Mouse (Mus musculus) cerebellum, adult 2 months (tissue): ENCODE data around the gene Slc2a2. TPM values are rescaled to one million over a fixed set of nuclear protein-coding genes. Genes with fewer than 3 reads are reported as not detected.
A peak's percentile ranks its signal among the peaks of the same experiment; 100 is the strongest.

ENCODE experiments used
- DNase-seq, 2 experiments: peaks; one replicate each; pipeline ENCODE4 v3.0.0; 2021
- H3K27ac ChIP-seq: fragments of 200-500 bp; 2 replicates; pipeline ENCODE4 v1.5.1; 2012; ENCODE audit warnings: low read length, control low read depth, inconsistent platforms; ENCODE audit not compliant: insufficient read depth
- H3K27me3 ChIP-seq: fragments of 200-500 bp; 2 replicates; pipeline ENCODE4 v1.6.1; 2012; ENCODE audit warnings: inconsistent platforms, mild to moderate bottlenecking, low read length, moderate library complexity; ENCODE audit not compliant: control insufficient read depth, insufficient read depth
- H3K4me1 ChIP-seq: fragments of 200-500 bp; 2 replicates; pipeline ENCODE4 v1.6.1; 2011; ENCODE audit warnings: low read length; ENCODE audit not compliant: control insufficient read depth, insufficient read depth
- H3K4me3 ChIP-seq: fragments of 200-500 bp; replicated peaks from 2 replicates; pipeline ENCODE3; 2011; ENCODE audit warnings: mild to moderate bottlenecking, low read depth, low read length, control low read depth; ENCODE audit not compliant: insufficient read depth
- CTCF ChIP-seq: fragments of 200-500 bp; IDR thresholded peaks from 2 replicates; pipeline ENCODE4 v1.5.1; 2011; ENCODE audit warnings: low read depth, mild to moderate bottlenecking, control low read depth, low read length, moderate library complexity, borderline replicate concordance; ENCODE audit not compliant: insufficient read depth
- POLR2A ChIP-seq: fragments of 200-500 bp; IDR thresholded peaks from 2 replicates; pipeline ENCODE4 v1.6.1; 2011; ENCODE audit warnings: low read length, control low read depth, borderline replicate concordance; ENCODE audit not compliant: insufficient read depth
- WGBS: fragments of 180-500 bp; shearing (Covaris S2); methylation state at CpG from one replicate; pipeline ENCODE4 v1.1.7; 2018; 5-methylcytosine and 5-hydroxymethylcytosine counted together
- polyA plus RNA-seq: library from polyadenylated mRNA; depleted of rRNA; stranded (reverse); fragments of >200 nt; gene quantifications from 2 replicates; pipeline ENCODE4 v1.2.3, GENCODE M21; 2012

Slc2a2 gene
- polyA plus RNA-seq, 1 experiment = 0.10 TPM

GRCm38 (mm10) chr3:28736981-28737380, 39.3 kb downstream of the Slc2a2 start:
- Histone ChIP-seq H3K27me3 (no peaks in the 10 kb centered on the region), H3K4me1 (no peaks in the 10 kb centered on the region), H3K27ac (no peak overlapping the region), H3K4me3 (no peak overlapping the region)
- 51% methylated on average over 2 of the region's 2 CpGs for WGBS
- no peak for TF ChIP-seq CTCF
- TF ChIP-seq POLR2A = no peak
- DNase-seq = no peak

DNA sequence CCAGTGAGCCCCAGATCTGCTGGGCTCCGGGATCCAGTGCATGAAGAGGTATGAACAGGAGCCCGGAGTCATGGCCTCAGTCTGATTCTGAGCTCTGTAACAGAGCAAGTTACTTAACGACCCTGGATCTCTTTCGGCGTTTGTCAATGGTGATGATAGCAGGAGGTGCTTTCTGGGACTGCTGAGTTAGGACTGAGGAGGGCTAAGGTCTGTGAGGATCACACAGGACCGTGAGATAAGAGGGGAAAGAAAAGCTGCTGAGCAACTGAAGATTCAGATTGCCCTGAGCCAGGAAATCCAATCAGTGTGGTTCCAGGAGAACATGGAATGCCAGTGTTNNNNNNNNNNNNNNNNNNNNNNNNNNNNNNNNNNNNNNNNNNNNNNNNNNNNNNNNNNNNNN, 42.6 kb downstream of the Slc2a2 start:
- 55% methylated on average over 6 of the region's 6 CpGs for WGBS
- no peak for DNase-seq

DNA sequence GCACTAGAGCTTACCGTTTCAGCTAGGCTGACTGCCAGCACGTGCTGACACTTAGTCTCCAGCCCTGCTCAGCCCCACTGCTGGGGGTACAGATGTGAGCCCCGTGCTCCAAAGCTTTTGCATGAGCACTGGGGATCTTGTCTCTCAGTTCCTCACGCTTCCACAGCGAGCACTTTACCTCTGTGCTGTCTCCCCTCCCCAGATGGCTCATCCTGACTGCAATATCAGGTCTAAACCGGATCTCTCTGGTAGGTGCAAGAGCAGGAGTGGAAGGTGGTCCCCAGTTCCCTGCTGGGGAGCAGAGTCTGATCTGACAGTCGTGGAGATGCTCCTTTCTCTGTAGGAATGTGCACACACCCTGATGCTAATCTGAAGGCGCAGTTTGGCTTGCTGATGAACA, 45.5 kb downstream of the Slc2a2 start:
- H3K4me3 ChIP-seq = no peak overlapping the region
- no peaks in the 10 kb centered on the region for H3K27me3 ChIP-seq
- H3K27ac ChIP-seq = no peak overlapping the region
- TF ChIP-seq CTCF (no peak), POLR2A (no peak)
- WGBS = 31% methylated on average over 8 of the region's 8 CpGs
- no peaks in the 10 kb centered on the region for H3K4me1 ChIP-seq
- no peak for DNase-seq

More for the DNA sequence above, 42.6 kb downstream of the Slc2a2 start:
- no peak overlapping the region for H3K27ac ChIP-seq
- no peaks in the 10 kb centered on the region for H3K27me3 ChIP-seq
- no peaks in the 10 kb centered on the region for H3K4me1 ChIP-seq
- H3K4me3 ChIP-seq = no peak overlapping the region
- TF ChIP-seq POLR2A (no peak), CTCF (no peak)

DNA sequence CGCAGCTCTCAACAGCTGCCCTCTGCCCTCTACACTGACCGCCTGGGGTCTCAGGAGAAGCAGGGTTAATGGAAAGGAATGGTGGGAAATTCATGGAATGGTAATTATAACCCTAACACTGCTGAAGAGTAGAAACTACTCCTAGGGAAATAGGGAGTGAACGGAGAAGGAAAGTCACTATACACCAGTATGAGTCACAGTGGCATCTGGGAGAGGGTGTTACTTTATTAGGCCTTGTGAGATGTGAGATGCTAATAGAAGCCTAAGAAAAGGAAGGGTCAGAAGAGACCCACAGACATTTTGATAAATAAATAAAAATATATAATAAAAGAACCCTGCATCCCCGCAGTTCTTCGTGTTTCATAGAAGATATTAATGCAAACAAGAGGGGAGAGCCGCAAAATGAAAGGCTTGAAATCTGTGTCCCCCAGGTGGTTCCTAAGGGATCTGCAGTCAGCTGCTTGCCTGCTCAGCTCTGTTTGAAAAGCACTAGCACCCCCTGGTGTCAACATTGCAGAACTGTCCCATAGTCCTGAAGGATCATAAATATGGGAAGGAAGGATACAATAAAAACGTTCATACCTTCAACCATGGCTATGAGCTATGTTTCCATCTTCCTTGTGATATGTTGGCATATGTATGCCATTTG, 48.3 kb downstream of the Slc2a2 start:
- Histone ChIP-seq H3K27me3 (no peaks in the 10 kb centered on the region), H3K27ac (no peak overlapping the region), H3K4me1 (no peaks in the 10 kb centered on the region), H3K4me3 (no peak overlapping the region)
- WGBS = 29% methylated on average over 7 of the region's 7 CpGs
- peak; percentile 73 to 76 for DNase-seq
- TF ChIP-seq CTCF = peak; percentile 100
- TF ChIP-seq POLR2A = no peak

GRCm38 (mm10) chr3:28748151-28748550, 50.4 kb downstream of the Slc2a2 start:
- TF ChIP-seq POLR2A (no peak), CTCF (no peak)
- Histone ChIP-seq H3K27me3 (no peaks in the 10 kb centered on the region), H3K27ac (no peak overlapping the region), H3K4me1 (no peaks in the 10 kb centered on the region), H3K4me3 (no peak overlapping the region)
- no peak for DNase-seq
- WGBS = 87% methylated on average over 3 of the region's 3 CpGs

DNA sequence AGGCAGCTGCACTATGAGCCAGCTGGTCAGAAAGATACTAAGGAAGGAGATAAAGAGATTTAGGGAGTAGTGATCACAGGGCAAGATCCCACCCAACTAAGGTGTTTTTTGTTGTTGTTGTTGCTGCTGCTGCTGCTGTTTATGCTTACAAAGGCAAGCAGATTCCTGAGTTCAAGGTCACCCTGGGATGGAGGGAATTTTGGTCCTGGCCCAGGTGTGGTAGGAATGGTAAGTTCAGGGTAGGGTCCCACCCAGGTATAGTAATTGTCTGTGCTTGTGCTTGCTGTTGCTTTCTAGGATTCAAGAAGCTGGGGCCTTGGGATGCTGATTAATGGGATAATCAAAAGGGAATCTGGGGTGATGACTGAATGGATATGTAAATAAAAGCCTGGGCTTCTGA, 51.3 kb downstream of the Slc2a2 start:
- no peak for DNase-seq
- TF ChIP-seq CTCF (no peak), POLR2A (no peak)
- Histone ChIP-seq H3K27me3 (no peaks in the 10 kb centered on the region), H3K27ac (no peak overlapping the region), H3K4me3 (no peak overlapping the region), H3K4me1 (no peaks in the 10 kb centered on the region)

- DNase-seq = no peak
- no peaks in the 10 kb centered on the region for H3K4me1 ChIP-seq
- H3K27ac ChIP-seq = no peak overlapping the region
- 63% methylated on average over 7 of the region's 7 CpGs for WGBS
- TF ChIP-seq CTCF (no peak), POLR2A (no peak)
- H3K27me3 ChIP-seq = no peaks in the 10 kb centered on the region
- H3K4me3 ChIP-seq = no peak overlapping the region
Measured at GRCm38 (mm10) chr3:28755477-28755876, 57.8 kb downstream of the Slc2a2 start.

DNA sequence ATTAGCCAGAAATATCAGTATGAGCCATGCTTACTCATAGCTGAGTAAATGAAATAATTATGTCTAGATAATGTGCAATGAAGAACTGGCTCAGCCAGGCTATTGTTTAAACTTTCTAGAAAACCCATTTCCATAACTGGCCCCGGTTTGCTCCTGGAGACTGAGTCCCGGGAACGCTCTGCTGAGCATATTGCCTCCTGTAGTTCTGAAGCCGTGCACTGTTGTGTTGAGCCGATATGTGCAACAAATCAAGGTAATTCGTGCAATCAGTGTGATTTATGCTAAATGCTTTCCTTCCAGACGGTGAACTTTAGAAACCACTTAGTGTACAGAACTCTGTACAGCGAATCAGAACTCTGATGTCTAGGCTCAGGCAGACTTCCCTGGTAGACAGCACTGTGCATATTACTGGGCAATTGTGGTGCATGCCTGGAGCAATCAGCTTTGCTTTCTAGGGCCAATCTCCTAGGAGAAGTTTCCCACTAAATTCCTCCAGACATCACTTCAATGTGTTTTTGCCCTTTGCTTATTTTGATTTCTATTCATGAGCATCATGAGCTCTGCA, 63.6 kb downstream of the Slc2a2 start:
- H3K4me3 ChIP-seq = no peak overlapping the region
- DNase-seq = no peak
- no peaks in the 10 kb centered on the region for H3K4me1 ChIP-seq
- H3K27me3 ChIP-seq = no peaks in the 10 kb centered on the region
- no peak for TF ChIP-seq POLR2A
- no peak for TF ChIP-seq CTCF
- WGBS = 34% methylated on average over 8 of the region's 8 CpGs
- H3K27ac ChIP-seq = no peak overlapping the region
